Mouse (Mus musculus): Measurements from ENCODE around the gene 1700080E11Rik.

GRCm38 (mm10) chr9:105182392-105182791 is 37.5 kb upstream of the 1700080E11Rik start:
- TF ChIP-seq CTCF (IDR thresholded peaks at IDR 0.05; ENCODE audit: control insufficient read depth, insufficient read depth, low read length) (no peak), POLR2A (IDR thresholded peaks at IDR 0.05; ENCODE audit: borderline replicate concordance, control insufficient read depth, low read depth, low read length) (no peak)
